Mouse (Mus musculus): ENCODE data around the gene Kat14.
"Not testable (repeated sequence)": the region's sequence is repeated elsewhere in the genome, so short reads cannot be mapped to it uniquely, and the experiment has no call there.

- TF ChIP-seq CTCF (IDR thresholded peaks at IDR 0.05; ENCODE audit: low read depth, low read length); POLR2A (IDR thresholded peaks at IDR 0.05; ENCODE audit: extremely low read depth, insufficient read depth, low read length): not testable (repeated sequence)
Observed at GRCm38 (mm10) chr2:144338149-144338548, 30.6 kb upstream of the Kat14 start.

All from liver, adult 2 months (tissue).